Mouse (Mus musculus): ENCODE measurements around the gene 4930435E12Rik.

DNA sequence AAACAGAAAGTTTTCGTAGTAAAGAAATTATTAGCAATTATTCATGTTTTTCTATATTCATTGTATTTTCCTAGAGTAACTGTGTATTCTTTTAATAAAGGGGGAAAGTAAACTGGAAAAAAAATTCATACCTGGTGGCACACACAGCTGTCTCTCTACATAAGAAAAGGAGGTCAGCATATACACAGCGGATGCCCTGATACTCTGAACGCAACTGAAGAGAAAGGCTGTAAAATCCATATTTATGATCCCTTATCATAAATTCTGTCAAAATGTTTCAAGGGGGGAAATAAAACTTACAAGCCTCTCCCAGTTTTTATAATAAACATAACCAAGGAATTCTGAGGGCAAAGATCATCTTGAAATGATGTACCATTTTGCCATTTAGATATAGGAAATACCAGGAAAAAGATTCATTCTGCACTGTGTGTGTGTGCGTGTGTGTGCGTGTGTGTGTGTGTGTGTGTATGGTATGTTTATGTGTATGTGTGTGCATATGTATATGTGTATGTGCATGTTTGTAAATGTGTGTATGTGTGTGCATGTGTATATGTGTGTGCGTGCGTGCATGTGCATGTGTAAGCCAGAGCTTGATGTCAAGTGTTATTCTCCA, 47.5 kb downstream of the 4930435E12Rik start:
- no peak for TF ChIP-seq CTCF (IDR thresholded peaks at IDR 0.05)
- TF ChIP-seq EP300 (IDR thresholded peaks at IDR 0.05; ENCODE audit: insufficient read depth, low read depth, low read length), result no peak
